Mouse (Mus musculus): ENCODE measurements around the gene Cela3a. TPM values are rescaled to one million over a fixed set of nuclear protein-coding genes. Genes with fewer than 3 reads are reported as not detected.

Cela3a gene
- polyA plus RNA-seq, 1 experiment from 2014 or later = not detected

Other genes with a start within 250 kb of the Cela3a start
- not detected in 3 replicates for gene Wnt4, start 132.3 kb downstream of the Cela3a start, polyA plus RNA-seq (2018)
- 706 to 958 TPM (median 881 TPM) in 3 replicates for gene Cdc42, start 52.1 kb downstream of the Cela3a start, polyA plus RNA-seq (2018)
- not detected in 3 replicates for gene Cela3b, start 20.7 kb upstream of the Cela3a start, polyA plus RNA-seq (2018)
- not detected in 3 replicates for gene 1700013G24Rik, start 43.5 kb upstream of the Cela3a start, polyA plus RNA-seq (2018)
- 0.06 to 0.37 TPM (median 0.14 TPM) in 3 replicates for gene Hspg2, start 59.0 kb upstream of the Cela3a start, polyA plus RNA-seq (2018)
- gene Ldlrad2, start 164.8 kb upstream of the Cela3a start, polyA plus RNA-seq (2018) = not detected in 3 replicates
- gene Usp48, start 184.0 kb upstream of the Cela3a start, polyA plus RNA-seq (2018) = 41.3 to 73.5 TPM (median 61.8 TPM) in 3 replicates